Mouse (Mus musculus) lung, adult 18-20 months (tissue): ENCODE measurements around the gene Il17rd.

Experiments used
- DNase-seq, 2 experiments: peaks; one replicate each; pipeline ENCODE4 v3.0.0; 2022; ENCODE audit warnings: mixed read lengths in 2 of 2

The Il17rd gene

GRCm38 (mm10) chr14:27096779-27097178 lies 58.0 kb downstream of the Il17rd start:
- DNase-seq, result peak; percentile 60 to 71

GRCm38 (mm10) chr14:27101735-27102134 lies 63.0 kb downstream of the Il17rd start:
- no peak for DNase-seq

GRCm38 (mm10) chr14:27102720-27103119 lies 64.0 kb downstream of the Il17rd start:
- DNase-seq, result no peak

GRCm38 (mm10) chr14:27105731-27106457 lies 67.2 kb downstream of the Il17rd start:
- DNase-seq, result no peak

- peak; percentile 46 to 70 for DNase-seq
Observed at GRCm38 (mm10) chr14:27108748-27109504, 70.2 kb downstream of the Il17rd start.

- peak; percentile 66 to 73 for DNase-seq
Observed at GRCm38 (mm10) chr14:27114362-27115274, 75.9 kb downstream of the Il17rd start, which contains the start of gene Arhgef3. Arhgef3 (plus strand) TSS chr14:27114899.

- no peak for DNase-seq
Observed at GRCm38 (mm10) chr14:27115275-27115660, 76.5 kb downstream of the Il17rd start.

- no peak for DNase-seq
Observed at GRCm38 (mm10) chr14:27115991-27116390, 77.2 kb downstream of the Il17rd start.

- DNase-seq, result no peak
Observed at GRCm38 (mm10) chr14:27116577-27117165, 77.9 kb downstream of the Il17rd start.

- DNase-seq, result no peak
Observed at GRCm38 (mm10) chr14:27118546-27118945, 79.8 kb downstream of the Il17rd start.

- DNase-seq, result no peak
Observed at GRCm38 (mm10) chr14:27122646-27123045, 83.9 kb downstream of the Il17rd start.

GRCm38 (mm10) chr14:27123543-27123942 lies 84.8 kb downstream of the Il17rd start:
- DNase-seq, result peak; percentile 30 to 49

- DNase-seq, result no peak
Observed at GRCm38 (mm10) chr14:27130031-27130430, 91.3 kb downstream of the Il17rd start.

- no peak for DNase-seq
Observed at GRCm38 (mm10) chr14:27130676-27131075, 91.9 kb downstream of the Il17rd start.

GRCm38 (mm10) chr14:27131521-27131920 lies 92.8 kb downstream of the Il17rd start:
- DNase-seq, result no peak

GRCm38 (mm10) chr14:27138891-27139290 lies 100.2 kb downstream of the Il17rd start:
- no peak for DNase-seq

GRCm38 (mm10) chr14:27139968-27140367 lies 101.2 kb downstream of the Il17rd start:
- DNase-seq, result no peak

GRCm38 (mm10) chr14:27141486-27141885 lies 102.7 kb downstream of the Il17rd start:
- no peak for DNase-seq

- DNase-seq, result no peak
Observed at GRCm38 (mm10) chr14:27142680-27143079, 103.9 kb downstream of the Il17rd start.

GRCm38 (mm10) chr14:27145171-27146045 lies 106.7 kb downstream of the Il17rd start:
- DNase-seq, result peak; percentile 19 to 21

GRCm38 (mm10) chr14:27147726-27148125 lies 109.0 kb downstream of the Il17rd start:
- DNase-seq, result no peak

GRCm38 (mm10) chr14:27149401-27149800 lies 110.7 kb downstream of the Il17rd start:
- no peak for DNase-seq
